Mouse (Mus musculus) forelimb bud, embryonic 11.5 days (tissue): ENCODE results near the gene Hopx.

ENCODE experiments used
- DNase-seq: peaks from one replicate; pipeline ENCODE4 v3.0.0-alpha.2; 2012; ENCODE audit warnings: low read depth, low spot score

Gene Hopx

GRCm38 (mm10) chr5:77114817-77115731, at the start of gene Hopx:
Gene Hopx, minus strand, starts transcription at chr5:77115121.
- DNase-seq: no peak

- DNase-seq: no peak
These were observed 48.7 kb upstream of the Hopx start for GRCm38 (mm10) chr5:77163597-77163996.

GRCm38 (mm10) chr5:77162566-77162965, 47.6 kb upstream of the Hopx start:
- DNase-seq: no peak

GRCm38 (mm10) chr5:77157777-77158540, 43.0 kb upstream of the Hopx start:
- no peak for DNase-seq

GRCm38 (mm10) chr5:77156938-77157337, 42.0 kb upstream of the Hopx start:
- DNase-seq: no peak

- DNase-seq: no peak
These were observed 40.6 kb upstream of the Hopx start for GRCm38 (mm10) chr5:77155526-77155925.

- DNase-seq: no peak
These were observed 39.9 kb upstream of the Hopx start for GRCm38 (mm10) chr5:77154812-77155211.

- DNase-seq: no peak
These were observed 36.8 kb upstream of the Hopx start for GRCm38 (mm10) chr5:77151738-77152137.

GRCm38 (mm10) chr5:77151075-77151474, 36.2 kb upstream of the Hopx start:
- DNase-seq: no peak

GRCm38 (mm10) chr5:77148021-77148621, 33.2 kb upstream of the Hopx start:
- DNase-seq: no peak

- DNase-seq: no peak
These were observed 31.7 kb upstream of the Hopx start for GRCm38 (mm10) chr5:77146459-77147170.

GRCm38 (mm10) chr5:77144647-77145046, 29.7 kb upstream of the Hopx start:
- DNase-seq: no peak

GRCm38 (mm10) chr5:77143076-77143475, 28.2 kb upstream of the Hopx start:
- DNase-seq: no peak

GRCm38 (mm10) chr5:77141336-77141735, 26.4 kb upstream of the Hopx start:
- no peak for DNase-seq

GRCm38 (mm10) chr5:77140861-77141260, 25.9 kb upstream of the Hopx start:
- no peak for DNase-seq

GRCm38 (mm10) chr5:77140108-77140507, 25.2 kb upstream of the Hopx start:
- DNase-seq: no peak

GRCm38 (mm10) chr5:77137701-77138265, 22.9 kb upstream of the Hopx start:
- DNase-seq: no peak

- DNase-seq: no peak
These were observed 21.8 kb upstream of the Hopx start for GRCm38 (mm10) chr5:77136684-77137224.

GRCm38 (mm10) chr5:77134961-77135360, 20.0 kb upstream of the Hopx start:
- DNase-seq: no peak

- no peak for DNase-seq
These were observed 19.5 kb upstream of the Hopx start for GRCm38 (mm10) chr5:77134465-77134864.

- no peak for DNase-seq
These were observed 19.0 kb upstream of the Hopx start for GRCm38 (mm10) chr5:77133960-77134359.
